Mouse (Mus musculus) layer of hippocampus, postnatal 36 days (tissue): ENCODE results near the gene Acp6. TPM values are rescaled to one million over a fixed set of nuclear protein-coding genes. Genes with fewer than 3 reads are reported as not detected.
"Not testable (repeated sequence)": the region's sequence is repeated elsewhere in the genome, so short reads cannot be mapped to it uniquely, and the experiment has no call there.

Experiments
- DNase-seq, 2 experiments: peaks; one replicate each; pipeline ENCODE4 v3.0.0; 2022
- total RNA-seq, 2 experiments: library from RNA; stranded (reverse); gene quantifications; 2 replicates each; pipeline ENCODE4 v1.2.3; 2021

Gene Acp6
- 10 to 100 TPM; 31.8 to 36.3 TPM for total RNA-seq

DNA sequence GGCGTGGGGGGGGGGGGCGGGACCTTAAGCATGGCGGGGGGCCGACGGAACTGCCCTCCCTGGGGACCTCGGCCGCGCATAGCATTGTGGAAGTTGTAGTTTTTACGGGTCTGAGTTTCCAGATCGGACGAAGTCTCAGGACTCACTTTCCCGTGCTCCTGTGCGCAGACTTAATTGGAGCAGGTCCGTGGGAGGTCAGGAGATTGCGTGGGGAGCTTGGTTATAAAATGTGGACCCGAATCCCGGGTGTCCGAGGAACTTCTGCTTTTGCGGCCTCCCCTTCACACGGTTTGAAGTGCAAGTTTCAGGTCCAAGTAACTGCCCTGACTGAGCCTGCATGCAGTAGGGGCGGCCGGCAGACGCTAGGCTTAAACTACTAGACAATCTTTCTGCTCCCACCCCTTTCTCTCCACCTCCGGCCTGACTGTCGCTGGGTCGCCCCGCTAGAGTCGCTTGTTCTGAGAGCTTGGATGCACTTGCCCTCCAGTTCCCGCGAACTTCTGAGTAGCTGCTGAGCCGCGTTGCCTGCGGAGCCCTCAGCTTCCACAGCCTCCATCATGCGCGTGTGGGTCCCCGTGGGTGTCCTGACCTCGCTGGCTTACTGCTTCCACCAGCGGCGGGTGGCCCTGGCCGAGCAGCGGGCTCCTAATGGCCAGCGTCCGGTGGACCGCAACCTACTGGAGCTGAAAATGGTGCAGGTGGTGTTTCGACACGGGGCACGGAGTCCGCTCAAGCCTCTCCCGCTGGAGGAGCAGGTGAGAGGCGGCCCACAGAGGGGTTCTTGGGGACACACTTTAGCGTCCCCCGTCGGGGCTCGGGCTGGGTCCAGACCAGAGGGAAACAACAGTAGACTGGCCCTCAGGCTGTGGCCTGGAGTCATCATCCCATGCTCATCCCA is at the start of gene Acp6:
TSS of gene Acp6 (plus strand) at position 167 of the 898 bp plus-strand sequence.
- peak; percentile 85 to 86 for DNase-seq

- no peak for DNase-seq
These were observed 41.1 kb upstream of the Acp6 start for GRCm38 (mm10) chr3:97117511-97117910.

DNA sequence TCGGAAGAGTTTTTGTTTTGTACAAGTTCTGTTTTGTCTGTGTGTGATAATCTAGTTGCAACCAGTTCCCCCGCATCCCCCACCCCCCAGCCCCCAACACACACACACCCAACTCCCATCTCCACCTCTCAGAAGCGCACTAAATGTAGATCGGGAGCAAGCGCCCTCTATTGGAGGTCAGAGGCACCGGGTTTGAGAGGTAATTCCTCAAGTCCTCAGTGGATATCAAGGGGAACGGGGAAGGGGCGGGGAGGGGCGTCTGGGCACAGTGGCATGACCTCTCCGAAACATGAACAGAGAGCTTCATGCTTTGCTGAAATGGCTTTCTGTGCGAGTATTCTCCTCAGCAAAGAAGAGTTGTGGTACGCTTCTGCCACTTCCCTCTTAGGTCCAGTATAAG is 40.3 kb upstream of the Acp6 start:
- no peak for DNase-seq

GRCm38 (mm10) chr3:97124193-97124592 is 34.4 kb upstream of the Acp6 start:
- no peak for DNase-seq

DNA sequence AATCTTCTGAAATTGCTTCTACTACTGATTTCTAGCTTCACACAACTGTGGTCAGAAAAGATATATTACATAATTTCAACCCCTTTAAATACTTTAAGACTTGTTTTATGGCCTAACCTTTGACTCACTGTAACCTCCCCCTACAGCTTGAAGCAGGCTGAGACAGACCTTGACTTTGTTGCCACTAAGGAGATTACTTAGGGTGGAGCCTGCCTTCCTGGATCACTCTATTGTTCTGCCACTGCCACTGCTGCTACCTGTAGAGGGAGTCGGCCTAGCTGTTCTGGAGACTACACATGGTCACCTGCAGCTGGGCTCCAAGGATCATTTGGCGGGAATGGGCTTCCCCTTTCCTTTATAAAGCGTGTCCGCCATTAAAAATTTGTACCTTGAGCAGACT is 29.2 kb upstream of the Acp6 start:
- DNase-seq, result no peak

GRCm38 (mm10) chr3:97137666-97138065 is 20.9 kb upstream of the Acp6 start:
- DNase-seq, result not testable (repeated sequence)

DNA sequence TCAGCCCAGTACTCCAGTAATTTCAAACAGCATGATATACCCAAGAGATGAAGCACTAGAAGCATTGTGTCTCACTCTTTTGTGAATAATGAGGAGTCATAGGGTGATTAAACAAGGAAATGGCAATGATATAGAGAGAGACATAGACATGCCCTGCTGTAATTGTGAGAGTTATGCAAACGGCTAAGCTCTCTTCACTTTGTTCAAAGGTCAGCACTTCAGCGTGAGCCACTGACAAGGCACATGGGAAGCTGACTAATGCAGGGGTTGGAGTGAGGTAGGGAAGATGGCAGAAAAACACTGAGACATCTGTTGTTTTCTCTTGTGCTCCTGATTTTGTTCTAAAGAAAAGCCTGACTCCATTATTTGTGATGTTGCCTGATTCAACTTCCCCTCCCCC is 7.5 kb upstream of the Acp6 start:
- DNase-seq, result no peak

DNA sequence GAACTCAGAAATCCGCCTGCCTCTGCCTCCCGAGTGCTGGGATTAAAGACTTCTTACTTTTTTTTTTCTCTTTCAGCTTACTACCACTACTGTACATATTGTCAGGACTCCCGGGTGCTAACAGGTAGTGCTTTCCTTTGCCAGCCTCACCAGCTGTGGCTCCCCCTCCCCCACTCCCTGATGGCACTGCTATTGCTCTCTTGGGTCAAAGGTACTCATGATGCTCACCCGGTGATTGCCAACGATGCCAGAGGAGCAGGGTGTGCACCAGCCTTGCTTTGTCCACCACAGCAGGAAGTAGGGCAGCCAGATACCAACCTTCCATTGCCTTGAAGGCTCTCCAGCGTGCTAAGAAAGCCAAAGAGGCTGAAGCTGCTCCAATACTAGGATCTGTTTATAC is 2.1 kb upstream of the Acp6 start:
- no peak for DNase-seq

DNA sequence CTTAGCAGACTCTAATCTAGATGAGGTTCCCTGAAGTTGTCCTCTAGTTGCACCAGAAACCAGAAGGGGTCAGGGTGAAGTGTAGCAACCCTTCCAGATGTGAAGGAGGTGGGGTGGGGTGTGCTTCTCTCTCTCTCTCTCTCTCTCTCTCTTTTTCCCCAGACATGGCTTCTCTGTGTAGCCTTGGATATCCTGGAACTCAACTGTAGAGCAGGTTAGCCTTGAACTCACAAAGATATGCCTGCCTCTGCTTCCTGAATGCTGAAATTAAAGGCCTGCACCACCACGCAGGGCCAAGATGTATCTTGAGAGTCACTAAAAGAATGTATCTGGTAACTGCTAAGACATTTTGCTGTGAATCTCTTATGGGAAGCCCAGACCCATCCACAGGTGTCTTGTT is 1.3 kb upstream of the Acp6 start:
- DNase-seq, result no peak

DNA sequence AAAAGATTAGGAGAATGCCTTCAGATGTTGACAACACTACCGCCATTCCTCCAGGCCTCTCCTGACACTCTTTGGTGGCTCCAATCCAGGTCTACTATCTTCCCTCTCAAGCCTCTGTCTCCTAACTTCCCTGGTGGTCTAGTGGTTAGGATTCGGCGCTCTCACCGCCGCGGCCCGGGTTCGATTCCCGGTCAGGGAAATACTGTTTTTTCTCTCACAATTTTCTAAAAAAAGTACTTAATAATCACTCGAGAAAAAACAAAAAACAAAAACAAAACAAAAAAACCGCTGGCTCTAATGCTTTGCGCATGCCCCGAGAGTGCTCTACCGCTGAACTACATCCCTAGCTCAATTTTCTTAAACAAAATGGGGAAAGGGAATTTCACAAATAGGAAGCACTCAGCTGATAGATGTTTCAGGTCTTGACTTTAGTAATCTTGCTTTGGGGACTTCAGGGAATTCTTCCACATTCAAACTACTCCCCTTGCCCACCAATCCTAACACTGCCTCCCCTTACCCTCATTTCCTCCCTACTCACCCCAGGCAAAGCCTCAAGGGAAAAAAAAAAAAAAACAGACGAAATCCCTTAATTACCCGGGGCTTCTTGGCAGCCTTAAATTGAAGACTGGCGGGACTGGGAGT is 498 bp upstream of the Acp6 start:
- DNase-seq, result peak; percentile 87 to 94

DNA sequence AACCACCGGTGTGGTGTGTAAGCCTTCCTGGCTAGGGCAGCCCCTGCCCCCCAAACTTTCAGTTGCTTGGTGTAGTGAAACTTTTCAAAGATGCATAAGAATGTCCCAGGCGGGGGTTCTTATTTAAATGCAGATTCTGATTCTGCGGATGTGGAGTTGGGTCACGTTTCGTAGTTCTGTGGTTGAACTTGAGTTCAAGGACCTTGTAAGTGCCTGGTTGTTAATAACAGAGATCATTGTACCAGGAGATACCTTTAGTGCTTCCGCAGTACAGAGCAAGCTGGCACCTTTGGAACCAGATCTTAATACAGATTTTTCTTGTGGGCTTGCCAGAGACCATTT is 903 bp downstream of the Acp6 start:
- DNase-seq, result no peak

- DNase-seq, result no peak
These were observed 1.4 kb downstream of the Acp6 start for GRCm38 (mm10) chr3:97159986-97160385.

- DNase-seq, result peak in 1 of 2 experiments; percentile 36
These were observed 2.3 kb downstream of the Acp6 start for GRCm38 (mm10) chr3:97160908-97161307.

GRCm38 (mm10) chr3:97161773-97162172 is 3.2 kb downstream of the Acp6 start:
- DNase-seq, result no peak

DNA sequence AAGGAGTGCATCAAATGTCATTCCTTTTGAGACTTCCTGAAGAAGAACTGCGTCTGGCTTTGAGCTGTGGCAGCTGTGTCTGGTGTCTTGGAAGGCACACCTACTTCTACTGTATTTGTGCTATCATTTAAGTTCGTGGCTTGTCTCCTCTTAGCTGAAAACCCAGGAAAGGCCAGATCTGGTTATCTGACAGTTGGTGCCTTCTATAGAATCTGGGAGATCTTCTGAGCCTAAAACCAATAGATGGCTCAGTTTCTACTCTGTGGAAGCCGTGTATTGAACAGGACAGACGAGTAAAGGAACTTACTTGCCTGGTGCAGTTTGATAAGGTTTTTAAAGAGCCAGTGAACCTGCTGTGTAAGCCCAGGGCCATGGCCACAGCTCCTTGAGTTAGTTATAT is 5.9 kb downstream of the Acp6 start:
- DNase-seq, result no peak

GRCm38 (mm10) chr3:97167126-97167525 is 8.5 kb downstream of the Acp6 start:
- no peak for DNase-seq

DNA sequence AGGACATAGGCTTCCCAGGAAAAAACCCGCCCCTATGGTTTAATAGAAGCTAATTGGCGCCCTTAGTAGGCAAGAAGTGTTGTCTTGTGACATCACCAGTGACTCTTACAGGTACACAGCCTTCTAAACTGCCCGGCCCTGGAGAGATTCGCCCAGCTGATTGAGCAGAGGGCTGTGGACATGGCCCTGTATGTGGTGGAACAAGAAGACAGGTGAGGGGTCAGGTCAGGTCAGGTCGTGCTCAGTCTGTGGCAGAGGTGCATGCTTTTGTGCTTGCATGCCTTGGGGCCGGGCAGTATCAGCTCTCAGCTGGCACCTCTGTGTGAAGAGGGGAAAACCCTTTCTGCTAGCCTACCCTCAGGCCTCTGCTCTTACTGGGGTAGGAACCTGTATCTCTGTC is 13.0 kb downstream of the Acp6 start:
- no peak for DNase-seq

DNA sequence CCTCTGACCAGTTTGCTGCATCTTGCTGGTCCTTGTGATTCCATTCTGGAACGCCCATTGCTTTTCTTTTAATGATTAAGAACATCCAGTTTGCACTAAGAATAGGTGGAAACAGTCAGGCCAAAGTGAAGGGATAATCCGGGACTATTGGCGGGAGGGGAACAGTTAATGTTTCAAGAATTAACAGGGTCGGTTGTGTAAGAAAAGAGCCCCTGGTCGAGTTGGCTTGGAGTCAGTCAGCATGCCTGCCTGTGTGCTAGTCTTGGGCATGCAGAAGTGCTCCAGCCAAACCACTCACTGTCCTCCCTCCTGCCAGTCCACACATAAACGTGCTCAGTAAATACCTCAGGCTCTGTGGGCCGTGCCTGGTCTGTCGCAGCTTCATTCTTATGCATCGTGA is 13.7 kb downstream of the Acp6 start:
- no peak for DNase-seq

DNA sequence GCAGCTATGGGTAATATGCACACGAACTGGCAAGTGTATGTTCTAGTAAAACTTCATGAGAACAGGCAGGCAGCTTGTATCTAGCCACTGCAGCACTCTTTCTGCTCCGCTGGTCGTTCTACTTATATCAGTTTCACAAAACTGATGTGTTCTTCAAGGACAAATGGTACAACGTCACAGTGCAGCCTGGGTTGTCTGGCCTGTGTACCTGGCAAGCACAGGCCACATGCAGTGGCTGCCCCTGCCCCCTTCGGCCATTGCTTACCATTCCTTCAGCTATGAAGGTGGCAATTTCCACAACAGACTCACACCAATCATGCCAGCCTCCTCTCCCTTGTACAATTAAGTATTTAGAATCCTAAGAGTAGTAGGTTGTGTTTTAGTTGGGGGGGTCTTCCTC is 14.1 kb downstream of the Acp6 start:
- no peak for DNase-seq

- no peak for DNase-seq
These were observed 20.3 kb downstream of the Acp6 start for GRCm38 (mm10) chr3:97178885-97179284.

- DNase-seq, result no peak
These were observed 21.9 kb downstream of the Acp6 start for GRCm38 (mm10) chr3:97180527-97180926.

- no peak for DNase-seq
These were observed 25.2 kb downstream of the Acp6 start for GRCm38 (mm10) chr3:97183810-97184209.

DNA sequence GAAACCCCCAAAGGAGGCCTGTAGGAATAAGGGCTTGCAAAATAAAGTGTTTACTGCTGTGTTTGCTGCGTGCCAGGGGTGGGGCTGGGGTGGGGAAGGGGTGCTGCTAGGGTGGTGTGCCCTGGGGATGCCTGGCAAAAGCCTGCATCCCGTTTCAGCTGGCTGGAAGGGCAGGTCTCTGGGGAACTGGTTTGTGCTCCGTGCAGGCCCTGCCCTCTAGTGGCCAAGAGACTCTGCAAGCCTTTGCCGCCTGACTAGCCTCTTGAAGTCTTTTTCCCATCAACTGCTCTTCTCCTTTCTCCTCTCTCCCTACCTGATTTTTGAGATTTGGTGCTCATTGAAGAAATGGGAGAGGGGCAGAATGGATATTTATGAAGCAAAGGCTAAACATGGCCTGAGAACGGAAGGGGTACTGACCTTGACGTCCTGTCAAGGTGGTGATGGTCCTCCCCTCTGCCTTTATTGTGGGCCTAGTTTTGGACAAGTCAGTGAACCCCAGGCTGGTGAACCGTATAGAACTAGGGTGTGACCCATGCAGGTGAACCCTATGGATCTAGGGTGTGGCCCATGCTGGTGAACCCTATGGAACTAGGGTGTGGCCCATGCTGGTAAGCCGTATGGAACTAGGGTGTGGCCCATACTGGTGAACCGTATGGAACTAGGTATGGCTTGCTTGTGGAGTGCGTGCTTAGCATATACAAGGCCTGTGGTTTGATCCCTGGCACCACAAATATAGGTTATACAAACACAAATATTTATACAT is 26.7 kb downstream of the Acp6 start:
- DNase-seq, result peak; percentile 48 to 51
